In genomic region chr10:97312509-97312908, GRCm38 (mm10) we compare ENCODE assay signal across 8 mouse cellular contexts.
DNase-seq lines count a peak whose midpoint lies in the region; ATAC-seq lines count a peak whose summit lies in the region.

No protein-coding gene starts in this region.

- peak; percentile 2 to 29 for DNase-seq in kidney, adult 8-10 months
- no peak for DNase-seq in kidney, postnatal 10 days
- DNase-seq in hindbrain, embryonic 10.5 days (ENCODE audit: low spot score), result no peak
- DNase-seq in lung, postnatal 25 days (ENCODE audit: low spot score), result peak; percentile 39
- no peak for DNase-seq in left cerebral cortex, postnatal 25 days (ENCODE audit: low spot score in 2 of 2)
- DNase-seq in cerebellum, postnatal 25 days, result no peak

- WGBS in hindbrain, embryonic 10.5 days, result 46% methylated on average over 12 of the region's 12 CpGs
- 16% methylated on average over 12 of the region's 12 CpGs for WGBS in stomach, embryonic 15.5 days

- H3K27me3 ChIP-seq in hindbrain, embryonic 10.5 days (ENCODE audit: insufficient read depth, poor library complexity, severe bottlenecking), result no peaks in the 10 kb centered on the region
- no peaks in the 10 kb centered on the region for H3K27me3 ChIP-seq in stomach, embryonic 15.5 days (replicated peaks)

- H3K36me3 ChIP-seq in hindbrain, embryonic 10.5 days, result no peaks in the 10 kb centered on the region
- no peaks in the 10 kb centered on the region for H3K36me3 ChIP-seq in stomach, embryonic 15.5 days

- H3K4me2 ChIP-seq in stomach, embryonic 15.5 days, result peak overlapping the region; percentile 69

- ATAC-seq in stomach, embryonic 15.5 days (ENCODE audit: insufficient read depth, low FRiP score, low read depth), result no peak

- peak overlapping the region; percentile 37 for H3K4me3 ChIP-seq in brown adipose tissue, adult 24 weeks (ENCODE audit: insufficient read depth, low read depth, low read length)
- peak overlapping the region; percentile 56 for H3K4me3 ChIP-seq in hindbrain, embryonic 10.5 days
- peak overlapping the region; percentile 51 for H3K4me3 ChIP-seq in stomach, embryonic 15.5 days (replicated peaks)

- H3K9ac ChIP-seq in stomach, embryonic 15.5 days, result no peak overlapping the region

- no peaks in the 10 kb centered on the region for H3K4me1 ChIP-seq in brown adipose tissue, adult 24 weeks (ENCODE audit: control insufficient read depth, insufficient read depth, insufficient read length, low read length)
- peaks cover 5% of the 10 kb centered on the region; the same call in 1 of the 2 replicates for H3K4me1 ChIP-seq in hindbrain, embryonic 10.5 days (replicated peaks)
- no peaks in the 10 kb centered on the region for H3K4me1 ChIP-seq in stomach, embryonic 15.5 days

- no peaks in the 10 kb centered on the region for H3K9me3 ChIP-seq in hindbrain, embryonic 10.5 days
- H3K9me3 ChIP-seq in stomach, embryonic 15.5 days, result no peaks in the 10 kb centered on the region

- intact Hi-C loops in left cerebral cortex, postnatal 25 days (cut with DNase I), result loop anchor here (2.0 kb wide), 2 partner anchors 152 to 378 kb away; no protein-coding TSS in a partner anchor

- peak overlapping the region; percentile 94 for H3K27ac ChIP-seq in brown adipose tissue, adult 24 weeks (replicated peaks; ENCODE audit: low read depth, low read length)
- peak overlapping the region; percentile 93 for H3K27ac ChIP-seq in hindbrain, embryonic 10.5 days
- peak overlapping the region; percentile 71 for H3K27ac ChIP-seq in stomach, embryonic 15.5 days

Comparison
In these comparisons a context has a peak if more than half of its experiments do, and no peak if none do; other contexts are left out.
1. DNase-seq: peak in kidney, adult 8-10 months (2 of 2) and lung, postnatal 25 days (single experiment); none in kidney, postnatal 10 days (single experiment), hindbrain, embryonic 10.5 days (single experiment), left cerebral cortex, postnatal 25 days (0 of 2) and cerebellum, postnatal 25 days (0 of 2).
2. Peak in every context shown above with its lines, with median percentiles within 50 percentile points of each other: H3K27ac ChIP-seq and H3K4me3 ChIP-seq.